Mouse (Mus musculus) G1E (cell line): ENCODE data around the gene Igfbp5. TPM values are rescaled to one million over a fixed set of nuclear protein-coding genes. Genes with fewer than 3 reads are reported as not detected.

ENCODE experiments used
- ATAC-seq: 2 replicates; pipeline ENCODE4 v1.8.0; 2016; ENCODE audit warnings: mild to moderate bottlenecking; ENCODE audit not compliant: insufficient number of reproducible peaks, poor library complexity, low FRiP score, severe bottlenecking; ENCODE audit errors: extremely low read depth
- DNase-seq: peaks from one replicate; pipeline ENCODE4 v3.0.0; 2012; ENCODE audit warnings: low spot score
- H3K27me3 ChIP-seq: 2 replicates; pipeline ENCODE4 v1.6.1; 2012; ENCODE audit warnings: mild to moderate bottlenecking, low read length, inconsistent platforms; ENCODE audit not compliant: insufficient read depth
- H3K36me3 ChIP-seq: replicated peaks from 2 replicates; pipeline ENCODE3; 2012; ENCODE audit warnings: mild to moderate bottlenecking, inconsistent platforms
- H3K4me1 ChIP-seq: 2 replicates; pipeline ENCODE4 v1.6.1; 2012; ENCODE audit warnings: low read depth, low read length, inconsistent platforms, mixed read lengths; ENCODE audit not compliant: insufficient read depth
- H3K4me3 ChIP-seq: 2 replicates; pipeline ENCODE4 v1.5.1; 2012; ENCODE audit warnings: low read depth, mild to moderate bottlenecking, inconsistent platforms, low read length, moderate library complexity, mixed read lengths
- H3K9me3 ChIP-seq: replicated peaks from 2 replicates; pipeline ENCODE4 v1.6.1; 2012; ENCODE audit warnings: inconsistent platforms
- CTCF ChIP-seq: IDR thresholded peaks from 2 replicates; pipeline ENCODE4 v1.5.1; 2012; ENCODE audit warnings: low read depth, low read length, inconsistent platforms, mixed read lengths
- GATA1 ChIP-seq: IDR thresholded peaks from 2 replicates; pipeline ENCODE4 v1.6.1; 2012; ENCODE audit warnings: borderline replicate concordance, low read length, inconsistent platforms, mixed read lengths
- GATA2 ChIP-seq: IDR thresholded peaks from 2 replicates; pipeline ENCODE4 v1.6.1; 2012; ENCODE audit warnings: low read depth, low read length, inconsistent platforms, borderline replicate concordance
- POLR2AphosphoS5 ChIP-seq: IDR thresholded peaks from 2 replicates; pipeline ENCODE4 v1.6.1; 2012; ENCODE audit warnings: low read depth, low read length, inconsistent platforms; ENCODE audit not compliant: insufficient replicate concordance
- TAL1 ChIP-seq: conservative IDR thresholded peaks from 2 replicates; pipeline ENCODE4 v1.6.1; 2012; ENCODE audit warnings: low read depth, low read length, inconsistent platforms, mixed read lengths
- polyA plus RNA-seq: library from polyadenylated mRNA; stranded (reverse); fragments of >175 nt; gene quantifications from 2 replicates; pipeline ENCODE4 v1.2.3, GENCODE M21; 2012
- total RNA-seq, 2 experiments: library from RNA; stranded (forward) in 1 of 2; stranded (reverse) in 1 of 2; fragments of 200-1000 nt in 1 of 2; fragments of >200 nt in 1 of 2; fragmentation: Nextera tagmentation in 1 of 2; gene quantifications; 2 replicates each; pipeline ENCODE4 v1.2.3; 2014 to 2017

Igfbp5 gene
- total and polyA plus RNA-seq, 3 experiments: 0.01 to 0.11 TPM; not detected in 1

DNA sequence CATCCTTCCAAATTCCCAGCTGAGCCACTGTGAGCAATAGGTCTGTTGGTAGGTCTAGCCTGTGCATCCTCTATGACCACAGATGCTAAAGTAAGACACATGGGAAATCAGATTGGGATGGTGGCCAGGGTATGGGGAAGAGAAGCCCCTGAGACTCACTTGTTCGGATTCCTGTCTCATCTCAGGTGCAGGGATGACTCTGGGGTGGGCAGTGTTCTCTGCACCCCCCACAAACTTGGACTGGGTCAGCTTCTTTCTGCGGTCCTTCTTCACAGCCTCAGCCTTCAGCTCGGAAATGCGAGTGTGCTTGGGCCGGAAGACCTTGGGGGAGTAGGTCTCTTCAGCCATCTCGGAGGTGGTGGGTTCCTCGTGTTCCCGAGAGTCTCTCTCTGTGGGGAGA is 11.0 kb downstream of the Igfbp5 start:
- H3K4me1 ChIP-seq: peaks cover 6% of the 10 kb centered on the region
- ATAC-seq: no peak
- no peaks in the 10 kb centered on the region for H3K36me3 ChIP-seq
- H3K9me3 ChIP-seq: no peaks in the 10 kb centered on the region
- peaks cover 24% of the 10 kb centered on the region for H3K27me3 ChIP-seq
- DNase-seq: no peak
- H3K4me3 ChIP-seq: no peak overlapping the region
- TF ChIP-seq GATA2 (no peak), TAL1 (no peak), CTCF (no peak), POLR2AphosphoS5 (no peak), GATA1 (no peak)

GRCm38 (mm10) chr1:72862248-72862647 is 12.4 kb downstream of the Igfbp5 start:
- no peak for ATAC-seq
- TF ChIP-seq GATA1 (no peak), CTCF (no peak), POLR2AphosphoS5 (no peak), TAL1 (no peak), GATA2 (no peak)
- Histone ChIP-seq H3K9me3 (no peaks in the 10 kb centered on the region), H3K4me1 (peaks cover 1% of the 10 kb centered on the region), H3K4me3 (no peak overlapping the region), H3K27me3 (peaks cover 15% of the 10 kb centered on the region; the same call in 1 of the 2 replicates), H3K36me3 (no peaks in the 10 kb centered on the region)
- no peak for DNase-seq

DNA sequence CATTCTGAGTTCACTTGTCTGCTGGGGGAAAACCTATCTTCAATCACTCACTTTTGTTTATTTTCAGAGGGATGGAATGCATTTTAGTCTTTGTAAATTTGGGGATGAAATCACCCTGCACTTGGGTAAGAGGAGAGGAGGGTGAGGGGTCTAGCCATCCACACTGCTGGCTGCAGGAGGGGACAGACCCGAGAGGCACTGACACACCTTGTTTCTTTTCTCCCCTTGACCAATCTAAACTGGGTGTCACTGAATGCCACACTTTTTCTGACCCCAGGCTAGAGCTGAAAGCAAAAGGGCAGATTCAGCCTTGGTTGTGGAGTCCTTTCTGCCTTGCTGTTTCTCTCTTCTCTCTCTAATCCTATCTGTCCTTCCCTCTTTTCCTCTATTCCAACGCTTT is 13.0 kb downstream of the Igfbp5 start:
- Histone ChIP-seq H3K4me1 (no peaks in the 10 kb centered on the region), H3K4me3 (no peak overlapping the region), H3K27me3 (peaks cover 16% of the 10 kb centered on the region; the same call in 1 of the 2 replicates), H3K9me3 (no peaks in the 10 kb centered on the region), H3K36me3 (no peaks in the 10 kb centered on the region)
- ATAC-seq (no peak), DNase-seq (no peak)
- TF ChIP-seq POLR2AphosphoS5 (no peak), CTCF (no peak), TAL1 (no peak), GATA1 (no peak), GATA2 (no peak)

DNA sequence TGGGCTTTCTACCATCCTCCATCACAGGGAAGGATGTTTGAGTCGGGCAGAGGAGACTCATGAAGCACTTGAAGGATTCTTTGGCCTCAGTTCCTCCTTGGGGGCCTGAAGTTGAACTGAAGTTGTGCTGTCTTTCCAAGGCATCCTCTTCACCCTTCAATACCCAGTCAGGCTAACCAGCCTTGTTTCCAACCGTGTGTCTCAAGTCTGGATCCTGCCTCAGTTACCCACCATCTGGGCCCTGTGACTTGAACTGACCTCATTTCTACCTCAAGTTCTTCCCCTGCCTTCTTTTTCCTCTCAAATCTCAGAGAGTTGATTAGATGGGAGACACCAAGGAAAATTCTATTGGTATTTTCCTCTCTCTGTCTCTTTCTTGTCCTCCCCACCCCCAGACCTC is 14.2 kb downstream of the Igfbp5 start:
- no peak for TF ChIP-seq TAL1
- Histone ChIP-seq H3K9me3 (no peaks in the 10 kb centered on the region), H3K27me3 (peaks cover 21% of the 10 kb centered on the region; the same call in 1 of the 2 replicates), H3K4me3 (no peak overlapping the region), H3K36me3 (no peaks in the 10 kb centered on the region), H3K4me1 (no peaks in the 10 kb centered on the region)
- ATAC-seq: no peak
- no peak for DNase-seq

GRCm38 (mm10) chr1:72859963-72860362 is 14.7 kb downstream of the Igfbp5 start:
- TF ChIP-seq TAL1: no peak
- TF ChIP-seq GATA1: no peak
- TF ChIP-seq CTCF: no peak
- no peak for TF ChIP-seq POLR2AphosphoS5
- no peak for TF ChIP-seq GATA2
- Histone ChIP-seq H3K4me1 (no peaks in the 10 kb centered on the region), H3K9me3 (no peaks in the 10 kb centered on the region), H3K27me3 (peaks cover 21% of the 10 kb centered on the region; the same call in 1 of the 2 replicates), H3K4me3 (no peak overlapping the region), H3K36me3 (no peaks in the 10 kb centered on the region)
- DNase-seq (no peak), ATAC-seq (no peak)

DNA sequence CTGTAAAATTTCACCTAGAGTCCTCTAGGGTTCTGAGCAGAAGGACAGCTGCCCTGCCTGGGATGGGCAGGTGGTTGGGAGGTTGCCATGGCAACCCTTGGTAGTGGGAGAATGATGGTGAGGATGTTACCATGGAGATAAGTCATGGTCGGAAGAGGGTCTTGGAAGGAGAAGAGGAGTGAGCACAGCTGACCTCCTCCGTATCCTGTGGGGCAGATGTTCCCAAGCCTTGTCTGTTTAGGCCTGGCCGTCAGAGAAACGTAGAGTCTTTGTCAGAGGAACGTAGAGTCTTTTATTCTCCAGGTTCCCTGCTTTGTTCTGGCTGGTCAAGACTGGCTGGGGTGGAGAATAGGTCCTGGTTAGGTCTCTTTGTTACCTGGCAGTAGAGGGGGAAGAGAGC is 15.8 kb downstream of the Igfbp5 start:
- H3K9me3 ChIP-seq: no peaks in the 10 kb centered on the region
- no peak for ATAC-seq
- no peak for TF ChIP-seq TAL1
- no peak for TF ChIP-seq CTCF
- no peak for TF ChIP-seq GATA1
- TF ChIP-seq GATA2: no peak
- TF ChIP-seq POLR2AphosphoS5: no peak
- H3K4me1 ChIP-seq: no peaks in the 10 kb centered on the region
- peaks cover 17% of the 10 kb centered on the region; the same call in 1 of the 2 replicates for H3K27me3 ChIP-seq
- H3K36me3 ChIP-seq: no peaks in the 10 kb centered on the region
- DNase-seq: no peak
- H3K4me3 ChIP-seq: no peak overlapping the region

DNA sequence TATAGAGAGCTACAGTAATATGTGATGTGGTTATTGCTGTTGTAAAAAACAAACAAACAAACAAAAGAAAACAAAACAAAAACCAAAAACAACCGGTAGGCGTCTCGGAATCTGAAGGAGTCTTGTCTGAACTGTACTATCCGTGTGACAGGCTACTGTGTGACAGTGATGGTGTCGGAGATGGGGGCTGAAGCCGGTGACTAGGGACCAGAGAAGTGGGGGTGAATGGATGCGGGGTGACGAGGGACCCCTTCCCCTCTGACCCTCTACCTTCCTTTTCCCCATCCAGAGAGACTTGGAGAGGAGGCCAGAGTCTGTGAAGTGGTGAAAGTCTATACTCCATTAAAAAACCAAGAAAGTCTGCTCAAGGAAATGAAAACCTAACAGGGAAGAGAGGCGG is 16.4 kb downstream of the Igfbp5 start:
- no peaks in the 10 kb centered on the region for H3K9me3 ChIP-seq
- peaks cover 17% of the 10 kb centered on the region; the same call in 1 of the 2 replicates for H3K27me3 ChIP-seq
- no peak for TF ChIP-seq POLR2AphosphoS5
- TF ChIP-seq GATA2: no peak
- no peak for TF ChIP-seq GATA1
- no peak for TF ChIP-seq TAL1
- TF ChIP-seq CTCF: no peak
- DNase-seq (no peak), ATAC-seq (no peak)
- no peaks in the 10 kb centered on the region for H3K4me1 ChIP-seq
- H3K4me3 ChIP-seq: no peak overlapping the region
- no peaks in the 10 kb centered on the region for H3K36me3 ChIP-seq
